Mouse (Mus musculus) E14TG2a.4 (cell line): ENCODE data around the gene Psg16.
A peak's percentile ranks its signal among the peaks of the same experiment; 100 is the strongest.
"Not testable (repeated sequence)": the region's sequence is repeated elsewhere in the genome, so short reads cannot be mapped to it uniquely, and the experiment has no call there.

Experiments
- H3K27me3 ChIP-seq: 2 replicates; pipeline ENCODE4 v1.6.1; 2014; ENCODE audit warnings: low read length, control low read depth; ENCODE audit not compliant: insufficient read depth
- H3K36me3 ChIP-seq: 2 replicates; pipeline ENCODE4 v1.6.1; 2014; ENCODE audit warnings: low read length, control low read depth; ENCODE audit not compliant: insufficient read depth
- H3K4me1 ChIP-seq: replicated peaks from 2 replicates; pipeline ENCODE4 v1.6.1; 2014; ENCODE audit warnings: low read depth, low read length, control low read depth
- H3K4me3 ChIP-seq: replicated peaks from 2 replicates; pipeline ENCODE4 v1.5.1; 2014; ENCODE audit warnings: mild to moderate bottlenecking, low read length
- H3K9me3 ChIP-seq: 2 replicates; pipeline ENCODE4 v1.6.1; 2014; ENCODE audit warnings: low read length, control low read depth
- CTCF ChIP-seq: conservative IDR thresholded peaks from 2 replicates; pipeline ENCODE4 v1.5.1; 2014; ENCODE audit warnings: low read length
- NANOG ChIP-seq: IDR thresholded peaks from 2 replicates; pipeline ENCODE4 v1.6.1; 2014; ENCODE audit warnings: borderline replicate concordance, low read length, mixed read lengths
- POU5F1 ChIP-seq: IDR thresholded peaks from 2 replicates; pipeline ENCODE4 v1.6.1; 2014; ENCODE audit warnings: low read length, borderline replicate concordance

Psg16 gene

DNA sequence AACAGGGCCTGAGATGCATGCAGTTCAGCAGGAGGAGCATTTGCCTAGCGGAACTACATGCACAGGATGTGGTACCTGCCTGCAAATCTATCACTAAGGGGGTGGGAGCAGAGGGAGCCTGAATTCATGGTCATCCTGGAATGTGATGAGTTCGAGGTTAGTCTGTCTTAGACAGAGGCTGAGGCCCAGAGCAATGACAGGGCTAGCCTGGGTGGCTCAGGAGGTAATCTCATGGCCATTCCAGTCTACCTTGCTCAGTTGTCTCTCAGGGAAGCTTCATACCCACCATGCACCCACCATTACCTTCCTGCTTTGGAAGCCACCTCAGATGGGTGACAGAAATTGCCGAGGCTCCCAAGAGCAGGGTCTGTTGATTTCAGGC is 14.4 kb upstream of the Psg16 start:
- H3K9me3 ChIP-seq, result peaks cover 2% of the 10 kb centered on the region; the same call in 1 of the 2 replicates

DNA sequence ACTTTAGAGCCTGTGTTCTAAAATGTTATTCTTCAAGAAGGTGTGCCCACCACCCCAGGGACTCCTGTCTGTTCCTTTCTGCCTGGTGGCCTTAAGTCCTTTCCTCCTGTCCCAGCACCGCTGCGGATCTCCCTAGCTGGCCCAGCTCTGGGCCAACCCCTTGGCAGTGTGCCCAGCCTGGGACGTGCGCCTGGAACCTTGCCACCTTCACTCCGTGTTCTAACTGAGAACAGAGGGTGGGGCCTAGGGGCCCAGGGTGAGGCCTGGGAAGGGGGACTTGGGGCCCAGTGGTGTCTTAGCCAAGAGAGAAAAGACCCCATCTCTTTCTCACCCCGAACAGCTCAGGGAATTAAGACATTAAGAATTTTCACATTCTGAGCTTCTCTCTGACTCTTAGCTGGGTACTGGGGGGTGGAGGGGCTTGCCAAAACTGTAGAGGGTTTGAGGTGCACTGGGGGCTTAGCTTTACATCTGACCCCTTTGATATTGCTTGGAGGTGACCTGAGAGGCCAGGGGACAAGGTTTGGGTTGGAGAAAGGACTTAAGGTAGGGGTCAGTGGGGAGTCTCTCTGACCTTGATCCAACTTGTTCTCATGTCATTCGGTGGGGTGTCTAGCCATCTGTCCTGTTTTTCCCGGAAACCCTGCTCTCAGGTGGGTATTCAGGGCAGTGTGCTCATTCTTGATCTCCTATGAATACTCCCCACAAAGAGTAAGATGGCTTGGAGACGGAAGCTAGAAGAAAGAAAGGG is 13.6 kb upstream of the Psg16 start:
- TF ChIP-seq POU5F1 (no peak), NANOG (no peak), CTCF (no peak)
- no peaks in the 10 kb centered on the region for H3K36me3 ChIP-seq

More for the DNA sequence above, 14.4 kb upstream of the Psg16 start:
- no peaks in the 10 kb centered on the region for H3K36me3 ChIP-seq
- TF ChIP-seq NANOG, result no peak
- TF ChIP-seq POU5F1, result no peak
- TF ChIP-seq CTCF, result no peak
- H3K4me3 ChIP-seq, result no peak overlapping the region
- peaks cover 3% of the 10 kb centered on the region for H3K27me3 ChIP-seq
- peaks cover 67% of the 10 kb centered on the region for H3K4me1 ChIP-seq

DNA sequence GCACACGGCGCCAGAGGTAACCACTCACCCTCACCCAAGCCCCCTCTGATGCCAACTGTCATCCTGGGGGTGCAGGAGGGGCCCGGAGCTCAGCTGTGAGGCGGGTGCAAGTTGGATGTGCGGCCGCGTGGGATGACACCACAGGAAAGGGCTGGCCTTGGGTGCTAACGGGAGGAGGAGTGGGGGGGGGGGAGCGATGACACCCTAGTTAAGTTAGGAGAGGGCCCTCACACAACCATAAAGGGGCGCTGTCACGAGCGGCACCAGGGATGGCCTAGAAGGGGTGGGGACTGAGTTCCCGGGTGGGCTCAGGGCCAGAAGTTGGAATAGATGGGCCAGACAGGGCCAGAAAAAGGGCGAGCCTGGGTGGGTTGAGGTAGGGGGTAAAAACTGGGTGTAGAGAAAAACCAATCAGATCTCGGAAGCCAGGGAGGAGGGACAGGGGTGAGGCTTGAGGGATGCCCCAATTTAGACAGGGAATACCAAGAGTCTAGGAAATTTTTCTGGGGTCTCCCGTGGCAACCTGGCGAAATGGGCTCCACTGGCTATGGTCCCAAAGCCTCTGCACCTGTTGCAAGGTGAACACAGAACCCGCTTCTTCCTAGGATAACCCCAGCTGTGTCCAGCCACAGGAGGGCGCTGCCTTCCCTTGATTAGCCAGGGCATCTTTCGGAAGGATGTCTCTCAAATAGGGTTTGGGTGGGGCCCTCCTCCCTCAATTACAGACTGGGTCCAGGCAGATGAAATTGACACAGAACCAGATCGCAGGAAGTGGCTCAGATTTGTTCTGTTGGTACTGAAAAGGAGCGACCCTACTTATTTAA is 12.8 kb upstream of the Psg16 start:
- TF ChIP-seq POU5F1 (no peak), NANOG (no peak), CTCF (peak; percentile 28; the same call in 1 of the 2 replicates)
- H3K4me3 ChIP-seq, result peak overlapping the region; percentile 77; the same call in 1 of the 2 replicates

More for the DNA sequence above, 13.6 kb upstream of the Psg16 start:
- Histone ChIP-seq H3K27me3 (peaks cover 3% of the 10 kb centered on the region), H3K9me3 (peaks cover 2% of the 10 kb centered on the region; the same call in 1 of the 2 replicates), H3K4me3 (no peak overlapping the region), H3K4me1 (peaks cover 69% of the 10 kb centered on the region)

DNA sequence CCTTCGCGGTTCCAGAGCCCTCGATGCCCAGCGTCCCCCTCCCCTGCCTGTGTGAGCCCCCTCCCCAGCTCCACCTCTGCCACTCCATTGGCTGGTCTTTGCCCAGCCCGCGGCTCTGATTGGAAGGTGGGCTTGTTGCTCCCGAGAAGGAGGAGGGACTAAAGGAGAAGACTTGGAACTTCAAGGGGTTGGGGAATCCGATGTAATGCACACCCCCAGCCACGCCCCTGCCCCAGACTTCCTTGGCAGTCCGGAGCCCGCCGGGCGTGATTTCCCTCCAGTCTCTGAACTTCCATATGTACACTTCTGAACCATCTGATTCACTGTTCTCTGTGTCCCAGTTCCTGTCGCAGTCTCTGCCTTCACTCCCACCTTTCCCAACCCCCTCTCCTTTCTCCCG is 11.5 kb upstream of the Psg16 start, which contains the start of gene Hif3a:
TSS of gene Hif3a (minus strand) at position 39 of the 400 bp plus-strand sequence.
- Histone ChIP-seq H3K27me3 (peaks cover 3% of the 10 kb centered on the region), H3K36me3 (no peaks in the 10 kb centered on the region), H3K9me3 (peaks cover 2% of the 10 kb centered on the region; the same call in 1 of the 2 replicates), H3K4me1 (peaks cover 56% of the 10 kb centered on the region), H3K4me3 (peak within 1 kb of the TSS; percentile 77)
- no peak for TF ChIP-seq POU5F1
- TF ChIP-seq CTCF, result no peak

More for the DNA sequence above, 12.8 kb upstream of the Psg16 start:
- Histone ChIP-seq H3K4me1 (peaks cover 65% of the 10 kb centered on the region), H3K36me3 (no peaks in the 10 kb centered on the region), H3K27me3 (peaks cover 3% of the 10 kb centered on the region), H3K9me3 (peaks cover 2% of the 10 kb centered on the region; the same call in 1 of the 2 replicates)

DNA sequence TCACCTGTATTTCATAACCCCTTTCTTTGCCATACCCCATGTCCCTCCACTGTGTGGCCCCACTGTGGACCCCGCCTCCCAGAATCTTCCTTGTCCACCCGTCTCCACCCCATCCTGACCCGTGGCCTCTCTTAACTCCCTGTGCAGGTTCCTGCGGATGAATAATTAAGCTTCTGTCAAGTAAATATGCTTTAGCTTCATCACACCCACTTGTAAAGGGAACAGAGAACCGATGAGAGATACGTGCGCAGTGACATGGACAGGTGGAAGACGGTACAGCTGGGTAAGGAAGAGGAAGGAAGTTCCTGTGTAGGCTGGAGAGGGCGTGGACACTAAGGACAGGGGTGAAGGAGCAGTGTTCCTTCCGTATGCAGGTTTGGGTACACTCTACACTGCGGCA is 11.0 kb upstream of the Psg16 start:
- TF ChIP-seq CTCF (no peak), POU5F1 (no peak), NANOG (no peak)
- peaks cover 2% of the 10 kb centered on the region; the same call in 1 of the 2 replicates for H3K9me3 ChIP-seq

DNA sequence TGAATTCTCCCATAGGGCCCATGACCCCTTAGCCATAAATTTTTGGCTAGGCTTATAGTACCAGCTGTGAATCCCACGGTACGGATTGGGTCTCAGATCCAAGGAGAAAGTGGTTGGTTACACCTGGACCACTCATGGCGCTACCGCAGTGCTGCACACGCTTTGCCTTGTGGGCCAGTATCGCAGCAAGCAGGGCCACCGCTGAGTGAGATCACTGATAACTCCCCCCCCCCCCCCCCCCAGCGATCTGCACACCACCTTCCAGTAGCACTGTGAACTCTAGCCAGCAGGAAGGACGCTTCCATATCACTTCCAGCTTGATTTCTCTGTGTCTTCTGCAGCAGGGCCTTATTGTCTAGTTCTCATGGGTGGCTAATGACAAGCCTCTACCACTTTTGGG is 8.2 kb upstream of the Psg16 start:
- Histone ChIP-seq H3K4me3 (no peak overlapping the region), H3K36me3 (no peaks in the 10 kb centered on the region), H3K9me3 (peaks cover 2% of the 10 kb centered on the region; the same call in 1 of the 2 replicates), H3K27me3 (peaks cover 3% of the 10 kb centered on the region), H3K4me1 (peaks cover 28% of the 10 kb centered on the region)
- TF ChIP-seq POU5F1 (no peak), CTCF (no peak), NANOG (no peak)

More for the DNA sequence above, 11.0 kb upstream of the Psg16 start:
- peaks cover 53% of the 10 kb centered on the region for H3K4me1 ChIP-seq
- H3K36me3 ChIP-seq, result no peaks in the 10 kb centered on the region
- H3K27me3 ChIP-seq, result peaks cover 3% of the 10 kb centered on the region
- H3K4me3 ChIP-seq, result peak overlapping the region; percentile 77

DNA sequence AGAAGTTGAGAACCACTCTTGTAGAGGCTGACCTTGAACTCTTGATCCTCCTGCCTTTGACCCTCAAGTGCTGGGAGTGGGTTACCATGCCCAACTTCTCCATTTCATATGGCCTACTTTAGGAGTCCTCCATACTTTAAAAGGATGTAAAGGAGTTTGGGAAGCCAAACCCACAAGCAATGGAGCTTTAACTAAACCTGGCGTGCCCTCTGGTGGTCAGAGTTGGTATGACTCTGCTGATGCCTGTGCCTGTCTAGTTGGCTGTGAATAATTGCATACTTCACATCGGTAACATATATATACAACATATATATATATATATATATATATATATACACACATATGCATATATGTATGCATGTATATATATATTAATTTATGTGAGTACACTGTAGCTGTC is 7.4 kb upstream of the Psg16 start:
- TF ChIP-seq NANOG (no peak), CTCF (peak; percentile 73)
- Histone ChIP-seq H3K9me3 (peaks cover 2% of the 10 kb centered on the region; the same call in 1 of the 2 replicates), H3K4me1 (peaks cover 20% of the 10 kb centered on the region), H3K27me3 (peaks cover 3% of the 10 kb centered on the region), H3K36me3 (no peaks in the 10 kb centered on the region), H3K4me3 (no peak overlapping the region)

DNA sequence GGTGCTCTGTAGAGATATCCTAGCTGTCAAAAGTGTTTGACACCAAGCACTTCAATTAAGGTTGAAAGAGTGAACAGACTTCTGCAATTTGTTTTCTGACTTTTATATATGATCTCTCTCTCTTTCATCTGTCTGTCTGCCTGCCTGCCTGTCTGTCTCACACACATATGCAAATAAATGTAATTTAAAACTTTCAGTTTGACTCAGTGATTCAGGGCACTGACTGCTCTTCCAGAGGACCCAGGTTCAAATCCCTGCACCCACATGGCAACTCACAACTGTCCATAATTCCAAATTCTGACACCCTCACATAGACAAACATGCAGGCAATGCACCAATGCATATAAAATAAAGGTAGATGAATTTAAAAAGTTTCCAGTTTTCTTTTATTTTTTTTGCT is 6.8 kb upstream of the Psg16 start:
- no peak for TF ChIP-seq NANOG
- Histone ChIP-seq H3K36me3 (no peaks in the 10 kb centered on the region), H3K4me1 (peaks cover 14% of the 10 kb centered on the region), H3K27me3 (no peaks in the 10 kb centered on the region), H3K4me3 (no peak overlapping the region), H3K9me3 (peaks cover 2% of the 10 kb centered on the region; the same call in 1 of the 2 replicates)

DNA sequence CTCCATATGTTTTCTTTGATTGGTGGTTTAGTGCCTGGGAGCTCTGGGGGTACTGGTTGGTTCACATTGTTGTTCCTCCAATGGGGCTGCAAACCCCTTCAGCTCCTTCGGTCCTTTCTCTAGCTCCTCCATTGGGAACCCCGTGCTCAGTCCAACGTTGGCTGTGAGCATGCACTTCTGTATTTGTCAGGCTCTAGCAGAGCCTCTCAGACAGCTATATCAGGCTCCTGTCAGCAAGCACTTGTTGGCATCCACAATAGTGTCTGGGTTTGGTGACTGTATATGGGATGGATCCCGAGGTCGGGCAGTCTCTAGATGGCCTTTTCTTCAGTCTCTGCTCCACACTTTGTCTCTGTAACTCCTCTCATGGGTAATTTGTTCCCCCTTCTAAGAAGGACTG is 6.2 kb upstream of the Psg16 start:
- not testable (repeated sequence) for H3K9me3 ChIP-seq, H3K4me1 ChIP-seq, H3K36me3 ChIP-seq, H3K4me3 ChIP-seq, H3K27me3 ChIP-seq
